Comparison of ENCODE assay signal across 24 mouse cellular contexts in the genomic region with DNA sequence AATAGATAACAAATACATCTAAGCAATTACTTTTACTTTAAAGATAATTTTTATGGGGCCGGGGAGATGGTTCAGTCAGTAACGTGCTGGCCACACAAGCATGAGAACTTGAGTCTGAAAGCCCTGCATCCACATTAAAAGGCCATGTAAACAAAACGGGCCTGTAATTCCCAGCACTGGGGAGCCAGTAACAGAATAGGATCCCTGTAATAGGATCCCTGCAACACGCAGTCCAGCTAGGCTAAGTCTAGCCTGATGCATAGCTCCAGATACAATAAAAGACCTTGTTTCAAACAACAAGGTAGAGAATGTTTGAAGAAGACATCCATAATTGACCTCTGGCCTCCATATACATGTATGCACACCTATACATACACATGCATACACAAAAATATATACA.
"Had no signal": no experiment of that assay in that cellular context is flagged by ENCODE, and none has a peak within 500 bp of the region (broad histone marks: within the 10 kb centered on the region; RNA-seq: fewer than 3 reads in every experiment).

No protein-coding gene starts in this region.

- H3K9me3 ChIP-seq: heart, embryonic 13.5 days; heart, embryonic 15.5 days; hindbrain, embryonic 13.5 days; hindbrain, embryonic 15.5 days; limb, embryonic 13.5 days; limb, embryonic 15.5 days; liver, embryonic 12.5 days had no signal

- ATAC-seq: hindbrain, postnatal 0 days; intestine, embryonic 16.5 days; liver, embryonic 12.5 days had no signal

- H3K9ac ChIP-seq: heart, embryonic 13.5 days; heart, embryonic 15.5 days; hindbrain, embryonic 13.5 days; hindbrain, embryonic 15.5 days; limb, embryonic 13.5 days; limb, embryonic 15.5 days; liver, embryonic 12.5 days; liver, embryonic 14.5 days had no signal

- H3K27ac ChIP-seq: heart, adult 2 months; heart, embryonic 13.5 days; heart, embryonic 15.5 days; hindbrain, embryonic 13.5 days; hindbrain, embryonic 15.5 days; hindbrain, postnatal 0 days; limb, embryonic 13.5 days; limb, embryonic 15.5 days; liver, embryonic 12.5 days; liver, embryonic 14.5 days had no signal

- H3K4me1 ChIP-seq: heart, embryonic 13.5 days; heart, embryonic 15.5 days; hindbrain, embryonic 13.5 days; hindbrain, embryonic 15.5 days; limb, embryonic 13.5 days; limb, embryonic 15.5 days; liver, embryonic 12.5 days had no signal

- H3K27me3 ChIP-seq: heart, embryonic 13.5 days; heart, embryonic 15.5 days; hindbrain, embryonic 13.5 days; hindbrain, embryonic 15.5 days; limb, embryonic 13.5 days; limb, embryonic 15.5 days; liver, embryonic 12.5 days had no signal

- H3K4me2 ChIP-seq: heart, embryonic 11.5 days; heart, embryonic 13.5 days; heart, embryonic 15.5 days; hindbrain, embryonic 13.5 days; hindbrain, embryonic 15.5 days; limb, embryonic 13.5 days; limb, embryonic 15.5 days; liver, embryonic 12.5 days had no signal

- DNase-seq: gastrocnemius, postnatal 10 days; gastrocnemius, postnatal 36 days; heart, adult 11 months; heart, adult 2 months; heart, postnatal 14 days; heart, postnatal 36 days; kidney, adult 11 months; kidney, adult 8-10 months; kidney, postnatal 14 days; kidney, postnatal 36 days; layer of hippocampus, adult 9-11 months; layer of hippocampus, postnatal 36 days; left cerebral cortex, postnatal 4 days had no signal

- H3K4me3 ChIP-seq: heart, adult 2 months; heart, embryonic 13.5 days; heart, embryonic 15.5 days; hindbrain, embryonic 13.5 days; hindbrain, embryonic 15.5 days; limb, embryonic 13.5 days; limb, embryonic 15.5 days; liver, embryonic 12.5 days had no signal
